Mouse (Mus musculus): ENCODE results near the gene Coq8a.

GRCm38 (mm10) chr1:180131402-180131801, 68.0 kb downstream of the Coq8a start:
- no peak for TF ChIP-seq POLR2A (IDR thresholded peaks at IDR 0.05; ENCODE audit: insufficient read depth, low read depth, low read length)
- no peak for TF ChIP-seq CTCF (IDR thresholded peaks at IDR 0.05; ENCODE audit: insufficient read depth, low read depth, low read length)
